Mouse (Mus musculus) T-helper 1 cell (primary cell): ENCODE results near the gene Jak2.

Source experiments
- in situ Hi-C: fragments of 300-600 bp; cut with MboI, MseI; formaldehyde crosslinking; loops from one replicate; pipeline ENCODE4 v1.15.1; 2025; ENCODE audit warnings: high pct_unique_total_duplicates

The Jak2 gene

DNA sequence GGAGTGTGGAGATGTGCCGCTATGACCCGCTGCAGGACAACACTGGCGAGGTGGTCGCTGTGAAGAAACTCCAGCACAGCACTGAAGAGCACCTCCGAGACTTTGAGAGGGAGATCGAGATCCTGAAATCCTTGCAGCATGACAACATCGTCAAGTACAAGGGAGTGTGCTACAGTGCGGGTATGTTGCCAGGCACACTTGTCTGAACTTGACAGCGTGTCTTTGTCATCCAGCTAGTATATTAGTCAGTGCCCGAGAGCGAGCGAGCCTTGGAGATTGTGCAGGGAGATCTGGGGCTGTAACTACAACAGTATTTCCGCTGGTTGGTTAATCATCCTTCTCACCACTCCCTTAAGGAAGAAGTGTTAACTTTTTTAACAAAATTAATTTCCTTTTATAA is 49.3 kb downstream of the Jak2 start:
- in situ Hi-C loops = no loop called here

- in situ Hi-C loops = no loop called here
Observed at GRCm38 (mm10) chr19:29302119-29302518, 50.5 kb downstream of the Jak2 start.

GRCm38 (mm10) chr19:29308832-29309231 is 57.2 kb downstream of the Jak2 start:
- in situ Hi-C loops = no loop called here

DNA sequence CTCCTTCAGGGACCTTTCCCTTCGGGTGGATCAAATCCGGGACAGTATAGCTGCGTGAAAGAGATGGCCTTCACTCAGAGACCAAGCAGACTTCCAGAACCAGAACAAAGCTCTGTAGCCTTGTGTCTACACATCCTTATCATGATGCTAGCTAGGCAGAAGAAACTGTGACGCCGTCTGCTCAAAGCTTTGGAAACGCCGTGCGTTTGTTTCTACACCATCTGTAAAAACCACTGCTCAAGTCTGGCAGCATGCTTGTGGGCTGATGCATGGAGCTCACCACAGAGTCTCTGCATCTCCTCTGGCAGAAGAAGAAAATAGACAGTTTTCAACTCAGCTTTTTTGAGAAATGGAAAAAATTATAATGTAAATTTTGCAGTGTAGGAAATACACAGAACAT is 60.2 kb downstream of the Jak2 start:
- in situ Hi-C loops = no loop called here

- in situ Hi-C loops = no loop called here
Observed at GRCm38 (mm10) chr19:29312661-29313060, 61.0 kb downstream of the Jak2 start.

DNA sequence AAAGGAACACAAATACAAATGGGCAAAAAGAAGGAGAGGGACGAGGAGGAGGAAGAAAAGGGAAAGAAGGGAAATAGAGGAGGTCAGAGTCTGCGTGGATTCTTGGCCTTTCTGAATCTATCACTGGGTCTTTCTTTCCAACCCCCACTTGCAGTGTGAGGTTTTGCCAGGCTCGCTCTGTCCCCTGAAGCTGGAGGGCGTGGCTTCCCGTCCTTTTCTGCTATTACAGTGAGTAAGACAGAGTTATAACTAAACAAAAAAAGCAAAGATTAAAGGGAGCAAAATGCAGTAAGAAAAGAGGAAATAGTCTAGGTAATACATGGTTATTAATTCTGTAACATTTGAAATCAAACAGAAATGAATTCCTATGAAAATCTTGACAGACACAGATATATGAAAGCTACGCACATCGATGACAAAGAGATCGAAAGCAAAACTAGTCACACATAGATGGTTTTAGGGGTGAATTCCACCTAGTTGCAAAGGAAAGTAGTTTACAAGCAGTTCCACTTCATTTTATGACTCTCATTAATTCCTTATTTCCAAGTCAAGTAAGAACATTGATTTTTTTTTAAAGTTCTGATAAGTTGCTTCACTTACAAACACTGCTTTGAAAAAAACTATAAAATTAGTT is 71.9 kb downstream of the Jak2 start:
- in situ Hi-C loops = no loop called here

DNA sequence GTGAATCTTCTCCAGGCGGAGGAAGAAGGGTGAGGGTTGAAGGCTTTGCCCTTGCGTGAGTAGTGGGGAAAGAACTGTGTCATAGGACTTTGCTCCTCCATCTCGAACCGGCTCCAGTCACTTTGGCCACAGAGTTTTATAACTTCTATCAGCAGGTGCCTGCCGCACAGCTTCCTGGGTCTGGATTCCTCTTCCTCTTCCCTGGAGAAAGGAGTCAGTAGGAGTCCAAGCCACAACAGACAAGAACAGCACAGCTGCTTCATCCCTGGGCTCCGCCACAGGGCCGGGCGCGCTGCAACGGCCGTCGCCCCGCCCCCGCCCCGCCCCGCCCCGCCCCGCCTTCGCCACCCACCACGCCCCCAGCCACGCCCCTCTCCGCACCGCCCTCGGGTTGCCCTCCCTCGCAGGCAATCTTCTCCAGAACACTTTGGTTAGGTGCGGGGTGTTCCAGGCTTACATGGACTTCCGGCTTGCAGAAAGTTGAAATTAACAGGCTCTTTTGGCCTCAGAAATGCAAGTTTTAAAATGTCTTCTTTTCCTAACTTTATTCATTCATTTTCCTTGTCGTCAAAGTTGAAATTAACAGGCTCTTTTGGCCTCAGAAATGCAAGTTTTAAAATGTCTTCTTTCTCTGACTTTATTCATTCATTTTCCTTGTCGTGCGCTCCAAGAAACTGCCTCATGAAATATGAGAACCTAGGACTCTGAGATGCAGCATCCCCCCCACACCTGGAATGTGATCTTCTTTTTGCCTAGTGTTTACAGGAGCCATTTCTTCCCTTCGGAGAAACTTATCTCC is 73.6 kb downstream of the Jak2 start, which contains the start of gene Insl6:
Gene Insl6, minus strand, starts transcription at position 304 of the 799 bp plus-strand sequence.
- in situ Hi-C loops = no loop called here

GRCm38 (mm10) chr19:29325852-29326180 is 74.2 kb downstream of the Jak2 start:
- in situ Hi-C loops = no loop called here

DNA sequence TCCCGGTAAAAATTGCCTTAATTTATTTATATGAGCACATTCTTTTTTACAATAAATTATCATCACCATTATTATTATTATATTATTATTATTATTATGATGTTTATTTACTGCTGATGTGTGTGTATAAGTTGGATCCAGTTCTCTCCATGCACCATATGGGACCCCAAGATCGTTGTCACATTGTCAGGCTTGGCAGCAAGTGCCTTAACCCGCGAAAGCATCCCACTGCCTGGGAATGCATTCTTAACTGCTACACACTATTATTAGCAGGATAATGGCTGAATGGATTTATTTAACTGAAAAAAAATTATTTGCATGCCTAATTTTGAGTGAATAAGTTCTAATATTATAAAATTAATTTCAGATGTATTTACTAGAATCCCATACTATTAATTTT is 74.8 kb downstream of the Jak2 start:
- in situ Hi-C loops = no loop called here

- in situ Hi-C loops = no loop called here
Observed at GRCm38 (mm10) chr19:29326822-29327552, 75.4 kb downstream of the Jak2 start.

- in situ Hi-C loops = no loop called here
Observed at GRCm38 (mm10) chr19:29334068-29334745, 82.6 kb downstream of the Jak2 start, which contains the start of gene Rln1. TSS of gene Rln1 (minus strand) at chr19:29334670.

DNA sequence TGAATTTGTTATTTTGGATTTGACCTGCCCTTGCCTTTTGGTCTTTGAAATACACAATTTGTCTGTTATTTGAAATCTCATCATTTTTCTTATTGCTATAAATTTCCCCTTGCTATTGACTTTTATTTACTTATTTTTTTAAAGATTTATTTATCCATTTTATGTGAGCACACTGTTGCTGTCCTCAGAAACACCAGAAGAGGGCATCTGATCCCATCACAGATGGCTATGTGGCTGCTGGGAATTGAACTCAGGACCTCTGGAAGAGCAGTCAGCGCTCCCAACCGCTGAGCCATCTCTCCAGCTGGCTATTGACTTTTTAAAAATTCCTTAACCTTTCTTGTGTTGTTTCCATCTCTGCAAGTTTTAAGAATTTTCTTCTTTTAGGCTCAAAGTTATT is 85.0 kb downstream of the Jak2 start:
- in situ Hi-C loops = no loop called here

- in situ Hi-C loops = no loop called here
Observed at GRCm38 (mm10) chr19:29341029-29341428, 89.4 kb downstream of the Jak2 start.

GRCm38 (mm10) chr19:29342281-29342680 is 90.7 kb downstream of the Jak2 start:
- in situ Hi-C loops = no loop called here

- in situ Hi-C loops = no loop called here
Observed at GRCm38 (mm10) chr19:29344868-29345267, 93.2 kb downstream of the Jak2 start.

DNA sequence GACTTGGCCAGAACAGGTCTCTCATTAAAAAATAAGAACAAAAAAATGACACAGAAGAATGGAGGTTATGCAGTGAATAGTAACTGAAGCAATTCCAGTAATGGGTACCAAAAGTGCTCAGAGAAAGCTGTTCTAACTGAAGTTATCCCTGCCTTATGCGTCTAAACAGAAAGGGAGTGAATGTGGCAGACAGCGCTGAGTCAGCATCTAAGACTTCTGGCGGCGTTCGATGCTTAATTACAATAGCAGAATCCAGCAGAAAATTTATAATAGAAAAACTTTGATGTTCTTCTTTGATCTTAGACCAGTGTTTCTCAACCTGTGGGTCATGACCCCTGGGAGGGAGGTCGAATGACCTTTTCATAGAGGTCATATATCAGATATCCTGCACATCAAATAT is 94.0 kb downstream of the Jak2 start:
- in situ Hi-C loops = no loop called here

GRCm38 (mm10) chr19:29350991-29351390 is 99.4 kb downstream of the Jak2 start:
- in situ Hi-C loops = no loop called here

GRCm38 (mm10) chr19:29354895-29355877 is 103.6 kb downstream of the Jak2 start:
- in situ Hi-C loops = loop anchor here (5.0 kb wide), 1 partner anchor 303 kb away; no protein-coding TSS in a partner anchor

DNA sequence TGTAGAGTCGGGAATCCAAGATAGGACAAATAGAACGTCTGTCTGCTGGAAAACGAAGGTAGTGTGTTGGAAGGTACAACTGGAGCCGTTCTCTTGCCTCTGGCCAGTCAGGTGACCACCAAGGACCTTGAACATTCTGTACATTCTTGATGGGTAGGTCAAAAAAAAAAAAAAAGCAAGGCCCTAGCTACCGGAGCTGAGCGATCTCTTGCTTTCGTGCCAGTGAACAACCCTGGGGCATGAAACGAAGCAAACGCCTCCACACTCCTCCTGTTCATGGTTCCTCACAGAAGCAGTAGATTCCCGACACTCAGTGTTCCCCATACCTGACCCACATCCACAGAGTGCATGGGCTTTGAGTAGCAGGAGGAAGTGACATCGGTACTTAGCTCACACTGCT is 104.7 kb downstream of the Jak2 start:
- in situ Hi-C loops = loop anchor here (5.0 kb wide), 1 partner anchor 304 kb away; no protein-coding TSS in a partner anchor

GRCm38 (mm10) chr19:29360251-29360650 is 108.6 kb downstream of the Jak2 start:
- in situ Hi-C loops = loop anchor here (10.0 kb wide), 1 partner anchor 95 kb away; no protein-coding TSS in a partner anchor
